Mouse (Mus musculus): Measurements from ENCODE around the gene Lce1d. TPM values are rescaled to one million over a fixed set of nuclear protein-coding genes. Genes with fewer than 3 reads are reported as not detected.
"Not testable (repeated sequence)": the region's sequence is repeated elsewhere in the genome, so short reads cannot be mapped to it uniquely, and the experiment has no call there.

Lce1d gene
- polyA plus RNA-seq (2015; fragmentation: Nextera tagmentation; extraction: Ambion mirVana), result not detected in 2 replicates

DNA sequence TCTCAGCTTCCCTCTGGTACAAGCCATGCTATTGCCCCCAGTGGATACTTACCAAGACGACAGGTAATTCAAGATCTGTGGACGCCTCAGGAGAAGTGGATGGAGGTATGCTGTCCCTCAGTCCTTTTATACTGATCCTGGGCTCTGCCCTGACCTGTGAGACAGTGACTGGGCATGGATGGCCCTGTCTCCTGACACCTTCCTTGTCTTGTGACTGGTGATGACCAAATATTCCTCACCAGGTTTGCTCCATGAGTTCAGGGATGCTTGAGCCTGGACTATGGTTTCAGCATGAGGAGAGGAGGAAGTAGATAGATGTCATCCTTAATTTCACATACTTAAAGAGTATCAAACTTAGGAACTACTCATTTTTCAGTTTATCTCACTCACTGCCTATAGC, at the start of gene Lce1d:
Gene Lce1d, minus strand, starts transcription at position 101 of the 400 bp plus-strand sequence.
- H3K9ac ChIP-seq (ENCODE audit: low read length), result no peak within 1 kb of the TSS
- no peak within 1 kb of the TSS for H3K27ac ChIP-seq (ENCODE audit: low read length)
- no peaks in the 10 kb centered on the region for H3K36me3 ChIP-seq (ENCODE audit: control insufficient read depth, insufficient read depth)
- 62% methylated on average over 2 of the region's 2 CpGs for WGBS
- H3K9me3 ChIP-seq (replicated peaks; ENCODE audit: control insufficient read depth, low read length), result no peaks in the 10 kb centered on the region
- H3K4me3 ChIP-seq (ENCODE audit: low read length), result no peak within 1 kb of the TSS
- ATAC-seq (replicated peaks; ENCODE audit: extremely low read depth, insufficient read depth, low FRiP score), result no peak
- H3K27me3 ChIP-seq (ENCODE audit: control insufficient read depth, insufficient read depth, low read length), result no peaks in the 10 kb centered on the region
- no peaks in the 10 kb centered on the region for H3K4me1 ChIP-seq (ENCODE audit: control insufficient read depth, insufficient read depth, low read length)
- no peak within 1 kb of the TSS for H3K4me2 ChIP-seq (ENCODE audit: low read depth, low read length)

DNA sequence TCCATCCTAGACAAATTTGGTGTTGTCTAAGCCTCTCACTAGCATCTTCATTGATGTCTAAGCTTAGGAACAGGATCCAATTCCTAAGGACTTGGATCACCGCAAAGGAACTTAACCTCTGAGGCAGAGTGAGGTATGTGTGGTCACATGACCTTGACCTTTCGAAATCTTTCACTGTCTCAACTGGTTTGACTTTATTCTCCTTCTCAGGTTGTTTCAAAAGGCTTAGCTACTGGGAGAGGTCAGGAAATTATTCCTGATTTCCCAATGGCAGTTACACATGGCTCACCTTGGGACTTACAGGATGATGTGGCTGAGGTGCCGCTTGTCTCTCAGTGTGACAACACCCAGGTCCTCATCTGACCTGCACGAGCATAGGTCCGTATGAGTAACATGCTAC, 35.6 kb upstream of the Lce1d start:
- Histone ChIP-seq H3K9ac (ENCODE audit: low read length) (no peak overlapping the region), H3K4me2 (ENCODE audit: low read depth, low read length) (no peak overlapping the region), H3K27ac (ENCODE audit: low read length) (no peak overlapping the region), H3K9me3 (replicated peaks; ENCODE audit: control insufficient read depth, low read length) (no peaks in the 10 kb centered on the region), H3K27me3 (ENCODE audit: control insufficient read depth, insufficient read depth, low read length) (no peaks in the 10 kb centered on the region), H3K36me3 (ENCODE audit: control insufficient read depth, insufficient read depth) (no peaks in the 10 kb centered on the region), H3K4me3 (ENCODE audit: low read length) (no peak overlapping the region), H3K4me1 (ENCODE audit: control insufficient read depth, insufficient read depth, low read length) (no peaks in the 10 kb centered on the region)
- 72% methylated on average over 5 of the region's 5 CpGs for WGBS
- ATAC-seq (replicated peaks; ENCODE audit: extremely low read depth, insufficient read depth, low FRiP score), result no peak

GRCm38 (mm10) chr3:92720250-92720649, 33.2 kb upstream of the Lce1d start, which contains the start of gene Lce1f:
Gene Lce1f, minus strand, starts transcription at chr3:92720350.
- no peak within 1 kb of the TSS for H3K27ac ChIP-seq (ENCODE audit: low read length)
- H3K9ac ChIP-seq (ENCODE audit: low read length), result no peak within 1 kb of the TSS
- H3K4me3 ChIP-seq (ENCODE audit: low read length), result no peak within 1 kb of the TSS
- H3K4me1 ChIP-seq (ENCODE audit: control insufficient read depth, insufficient read depth, low read length), result no peaks in the 10 kb centered on the region
- 58% methylated on average over 3 of the region's 3 CpGs for WGBS
- no peak for ATAC-seq (replicated peaks; ENCODE audit: extremely low read depth, insufficient read depth, low FRiP score)
- H3K9me3 ChIP-seq (replicated peaks; ENCODE audit: control insufficient read depth, low read length), result no peaks in the 10 kb centered on the region
- H3K36me3 ChIP-seq (ENCODE audit: control insufficient read depth, insufficient read depth), result no peaks in the 10 kb centered on the region
- H3K27me3 ChIP-seq (ENCODE audit: control insufficient read depth, insufficient read depth, low read length), result no peaks in the 10 kb centered on the region
- no peak within 1 kb of the TSS for H3K4me2 ChIP-seq (ENCODE audit: low read depth, low read length)

GRCm38 (mm10) chr3:92715122-92715521, 28.1 kb upstream of the Lce1d start:
- Histone ChIP-seq H3K27me3 (ENCODE audit: control insufficient read depth, insufficient read depth, low read length) (no peaks in the 10 kb centered on the region), H3K9me3 (replicated peaks; ENCODE audit: control insufficient read depth, low read length) (no peaks in the 10 kb centered on the region), H3K4me2 (ENCODE audit: low read depth, low read length) (no peak overlapping the region), H3K27ac (ENCODE audit: low read length) (no peak overlapping the region), H3K4me3 (ENCODE audit: low read length) (no peak overlapping the region), H3K4me1 (ENCODE audit: control insufficient read depth, insufficient read depth, low read length) (no peaks in the 10 kb centered on the region), H3K36me3 (ENCODE audit: control insufficient read depth, insufficient read depth) (no peaks in the 10 kb centered on the region), H3K9ac (ENCODE audit: low read length) (no peak overlapping the region)
- no peak for ATAC-seq (replicated peaks; ENCODE audit: extremely low read depth, insufficient read depth, low FRiP score)

DNA sequence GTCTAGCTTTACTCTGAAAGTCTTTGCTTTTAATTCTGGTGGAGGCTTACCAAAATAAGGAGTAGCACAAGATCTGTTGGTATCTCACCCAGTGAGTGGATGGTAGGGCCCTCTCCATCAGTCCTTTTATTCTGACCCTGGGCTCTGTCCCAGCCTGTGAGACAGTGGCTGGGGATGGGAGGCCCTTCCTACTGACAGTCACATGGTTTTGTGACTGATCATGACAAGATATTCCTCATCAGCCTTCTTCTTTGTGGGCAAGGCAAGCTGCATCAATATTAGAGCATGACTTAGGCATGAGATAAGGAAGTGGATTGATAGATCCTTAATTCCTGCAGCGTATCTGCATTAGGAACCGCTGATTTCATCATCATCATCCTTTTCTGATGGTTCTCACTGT, 22.0 kb upstream of the Lce1d start, which contains the start of gene Lce1e:
Gene Lce1e, minus strand, starts transcription at position 101 of the 400 bp plus-strand sequence.
- Histone ChIP-seq H3K4me3 (ENCODE audit: low read length) (no peak within 1 kb of the TSS), H3K9ac (ENCODE audit: low read length) (no peak within 1 kb of the TSS), H3K4me2 (ENCODE audit: low read depth, low read length) (no peak within 1 kb of the TSS), H3K27ac (ENCODE audit: low read length) (no peak within 1 kb of the TSS), H3K9me3 (replicated peaks; ENCODE audit: control insufficient read depth, low read length) (no peaks in the 10 kb centered on the region), H3K27me3 (ENCODE audit: control insufficient read depth, insufficient read depth, low read length) (no peaks in the 10 kb centered on the region), H3K4me1 (ENCODE audit: control insufficient read depth, insufficient read depth, low read length) (no peaks in the 10 kb centered on the region), H3K36me3 (ENCODE audit: control insufficient read depth, insufficient read depth) (no peaks in the 10 kb centered on the region)
- no peak for ATAC-seq (replicated peaks; ENCODE audit: extremely low read depth, insufficient read depth, low FRiP score)
- 62% methylated on average over 2 of the region's 2 CpGs for WGBS

GRCm38 (mm10) chr3:92694613-92695012, 7.6 kb upstream of the Lce1d start:
- WGBS, result 14% methylated on average over 1 of the region's 1 CpGs

GRCm38 (mm10) chr3:92691688-92692087, 4.7 kb upstream of the Lce1d start:
- Histone ChIP-seq H3K9ac (ENCODE audit: low read length) (no peak overlapping the region), H3K36me3 (ENCODE audit: control insufficient read depth, insufficient read depth) (no peaks in the 10 kb centered on the region), H3K9me3 (replicated peaks; ENCODE audit: control insufficient read depth, low read length) (no peaks in the 10 kb centered on the region), H3K4me3 (ENCODE audit: low read length) (no peak overlapping the region), H3K4me2 (ENCODE audit: low read depth, low read length) (no peak overlapping the region), H3K27me3 (ENCODE audit: control insufficient read depth, insufficient read depth, low read length) (no peaks in the 10 kb centered on the region), H3K4me1 (ENCODE audit: control insufficient read depth, insufficient read depth, low read length) (no peaks in the 10 kb centered on the region), H3K27ac (ENCODE audit: low read length) (no peak overlapping the region)
- no peak for ATAC-seq (replicated peaks; ENCODE audit: extremely low read depth, insufficient read depth, low FRiP score)

More at GRCm38 (mm10) chr3:92694613-92695012, 7.6 kb upstream of the Lce1d start:
- no peaks in the 10 kb centered on the region for H3K4me1 ChIP-seq (ENCODE audit: control insufficient read depth, insufficient read depth, low read length)
- no peak for ATAC-seq (replicated peaks; ENCODE audit: extremely low read depth, insufficient read depth, low FRiP score)
- H3K4me2 ChIP-seq (ENCODE audit: low read depth, low read length), result no peak overlapping the region
- no peak overlapping the region for H3K4me3 ChIP-seq (ENCODE audit: low read length)
- no peaks in the 10 kb centered on the region for H3K9me3 ChIP-seq (replicated peaks; ENCODE audit: control insufficient read depth, low read length)
- no peak overlapping the region for H3K9ac ChIP-seq (ENCODE audit: low read length)
- H3K27ac ChIP-seq (ENCODE audit: low read length), result no peak overlapping the region
- no peaks in the 10 kb centered on the region for H3K27me3 ChIP-seq (ENCODE audit: control insufficient read depth, insufficient read depth, low read length)
- H3K36me3 ChIP-seq (ENCODE audit: control insufficient read depth, insufficient read depth), result no peaks in the 10 kb centered on the region

- H3K9ac ChIP-seq (ENCODE audit: low read length); H3K27me3 ChIP-seq (ENCODE audit: control insufficient read depth, insufficient read depth, low read length); H3K9me3 ChIP-seq (replicated peaks; ENCODE audit: control insufficient read depth, low read length); H3K4me3 ChIP-seq (ENCODE audit: low read length); ATAC-seq (replicated peaks; ENCODE audit: extremely low read depth, insufficient read depth, low FRiP score); H3K36me3 ChIP-seq (ENCODE audit: control insufficient read depth, insufficient read depth); H3K4me1 ChIP-seq (ENCODE audit: control insufficient read depth, insufficient read depth, low read length); H3K27ac ChIP-seq (ENCODE audit: low read length); H3K4me2 ChIP-seq (ENCODE audit: low read depth, low read length): not testable (repeated sequence)
- 62% methylated on average over 16 of the region's 16 CpGs for WGBS
Observed at GRCm38 (mm10) chr3:92689154-92689553, 2.1 kb upstream of the Lce1d start.

DNA sequence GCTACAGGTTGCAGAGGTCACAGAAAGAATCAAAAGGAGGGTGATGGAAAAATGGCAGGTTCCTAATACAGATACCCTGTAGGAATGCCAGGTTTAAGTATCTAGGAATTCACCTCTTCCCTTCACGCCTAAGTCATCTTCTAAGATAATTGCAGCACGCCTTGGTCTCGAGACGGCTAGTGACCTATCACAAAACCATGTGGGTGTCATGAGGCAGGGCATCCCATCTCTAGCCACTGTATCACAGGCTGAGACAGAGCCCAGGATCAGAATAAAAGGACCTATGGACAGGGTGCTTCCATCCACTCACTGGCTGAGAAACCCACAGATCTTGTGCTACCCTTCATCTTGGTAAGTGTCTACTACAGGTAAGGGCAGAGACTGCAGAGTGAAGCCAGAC, 8.1 kb downstream of the Lce1d start, which contains the start of gene Lce1c:
Gene Lce1c, plus strand, starts transcription at position 301 of the 400 bp plus-strand sequence.
- Histone ChIP-seq H3K27ac (ENCODE audit: low read length) (no peak within 1 kb of the TSS), H3K9ac (ENCODE audit: low read length) (no peak within 1 kb of the TSS), H3K4me2 (ENCODE audit: low read depth, low read length) (no peak within 1 kb of the TSS), H3K4me1 (ENCODE audit: control insufficient read depth, insufficient read depth, low read length) (no peaks in the 10 kb centered on the region), H3K27me3 (ENCODE audit: control insufficient read depth, insufficient read depth, low read length) (no peaks in the 10 kb centered on the region), H3K4me3 (ENCODE audit: low read length) (no peak within 1 kb of the TSS), H3K9me3 (replicated peaks; ENCODE audit: control insufficient read depth, low read length) (no peaks in the 10 kb centered on the region), H3K36me3 (ENCODE audit: control insufficient read depth, insufficient read depth) (no peaks in the 10 kb centered on the region)
- WGBS, result 73% methylated on average over 4 of the region's 4 CpGs
- ATAC-seq (replicated peaks; ENCODE audit: extremely low read depth, insufficient read depth, low FRiP score), result no peak

DNA sequence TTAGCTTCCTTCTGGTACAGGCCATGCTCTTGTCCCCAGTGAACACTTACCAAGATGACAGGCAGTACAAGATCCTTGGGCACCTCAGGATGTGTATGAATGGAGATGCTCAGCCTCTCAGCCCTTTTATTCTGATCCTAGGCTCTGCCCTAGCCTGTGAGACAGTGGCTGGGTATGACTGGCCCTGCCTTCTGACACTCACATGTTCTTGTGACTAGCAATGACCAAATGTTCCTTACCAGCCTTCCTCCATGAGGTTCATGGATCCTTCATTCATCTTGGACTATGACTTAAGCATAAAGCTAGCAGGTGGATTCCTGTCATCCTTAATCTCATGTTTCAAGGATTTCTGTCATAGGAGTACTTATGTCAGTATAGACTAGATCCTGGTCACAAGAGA, 16.8 kb downstream of the Lce1d start, which contains the start of gene Lce1a2:
Gene Lce1a2, minus strand, starts transcription at position 101 of the 400 bp plus-strand sequence.
- Histone ChIP-seq H3K9ac (ENCODE audit: low read length) (no peak within 1 kb of the TSS), H3K4me2 (ENCODE audit: low read depth, low read length) (no peak within 1 kb of the TSS), H3K9me3 (replicated peaks; ENCODE audit: control insufficient read depth, low read length) (no peaks in the 10 kb centered on the region), H3K4me1 (ENCODE audit: control insufficient read depth, insufficient read depth, low read length) (no peaks in the 10 kb centered on the region), H3K27me3 (ENCODE audit: control insufficient read depth, insufficient read depth, low read length) (no peaks in the 10 kb centered on the region), H3K4me3 (ENCODE audit: low read length) (no peak within 1 kb of the TSS), H3K27ac (ENCODE audit: low read length) (no peak within 1 kb of the TSS), H3K36me3 (ENCODE audit: control insufficient read depth, insufficient read depth) (no peaks in the 10 kb centered on the region)
- ATAC-seq (replicated peaks; ENCODE audit: extremely low read depth, insufficient read depth, low FRiP score), result no peak
